Mouse (Mus musculus) embryonic fibroblast, embryonic 13.5 days (primary cell): ENCODE measurements around the gene D1Pas1. TPM values are rescaled to one million over a fixed set of nuclear protein-coding genes. Genes with fewer than 3 reads are reported as not detected.
A peak's percentile ranks its signal among the peaks of the same experiment; 100 is the strongest.

Source experiments
- H3K27ac ChIP-seq: 2 replicates; pipeline ENCODE4 v1.5.1; 2012; ENCODE audit warnings: low read length, control low read depth, inconsistent platforms; ENCODE audit not compliant: insufficient read depth
- H3K4me1 ChIP-seq: 2 replicates; pipeline ENCODE4 v1.6.1; 2011; ENCODE audit warnings: low read length; ENCODE audit not compliant: control insufficient read depth, insufficient read depth
- H3K4me3 ChIP-seq: 2 replicates; pipeline ENCODE4 v1.5.1; 2011; ENCODE audit warnings: mild to moderate bottlenecking, control low read depth, low read length; ENCODE audit not compliant: insufficient read depth
- CTCF ChIP-seq: IDR thresholded peaks from 2 replicates; pipeline ENCODE4 v1.5.1; 2011; ENCODE audit warnings: mild to moderate bottlenecking, control low read depth, low read length, moderate library complexity, borderline replicate concordance; ENCODE audit not compliant: insufficient read depth
- POLR2A ChIP-seq: IDR thresholded peaks from 2 replicates; pipeline ENCODE4 v1.6.1; 2011; ENCODE audit warnings: low read depth, mild to moderate bottlenecking, control low read depth, low read length, moderate library complexity
- polyA plus RNA-seq: library from polyadenylated mRNA; stranded (reverse); fragments of >200 nt; gene quantifications from 2 replicates; pipeline ENCODE4 v1.2.4, GENCODE M21; 2011; ENCODE audit warnings: low read depth; ENCODE audit not compliant: missing spikeins, insufficient read length

The D1Pas1 gene
- polyA plus RNA-seq: 0.16 TPM in 1 of 2 replicates, not detected in the other

DNA sequence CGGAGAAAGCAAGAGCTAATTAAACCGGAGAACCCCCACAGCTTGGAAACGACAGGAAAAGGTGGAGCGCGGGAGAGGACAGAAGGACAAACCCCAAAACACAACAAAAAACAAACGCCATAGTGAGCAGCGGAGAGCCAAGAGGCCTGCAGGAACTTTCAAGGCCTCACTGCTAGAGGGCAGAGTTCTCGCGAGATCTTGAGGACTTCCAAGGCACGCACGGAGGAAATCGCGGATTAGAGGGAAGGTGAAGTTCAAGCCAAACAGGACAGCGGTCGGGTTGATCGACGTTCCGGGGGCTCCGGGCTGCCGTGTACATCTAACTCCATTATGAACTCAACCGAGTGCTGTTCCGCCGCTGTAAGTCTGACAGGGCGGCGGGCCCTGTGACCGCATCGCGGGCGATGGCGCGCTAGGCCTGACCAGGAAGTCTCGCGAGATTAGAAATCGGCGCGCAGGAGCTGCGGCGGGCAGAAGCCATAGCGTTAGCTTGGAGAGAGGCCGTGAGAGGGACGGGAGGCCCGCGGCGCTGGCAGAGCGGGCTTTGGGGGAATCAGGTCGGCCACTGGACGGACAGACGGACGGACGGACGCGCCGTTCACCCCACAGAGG lies at the start of gene D1Pas1:
TSS of gene D1Pas1 (plus strand) at position 216 of the 612 bp plus-strand sequence.
- no peaks in the 10 kb centered on the region for H3K4me1 ChIP-seq
- no peak within 1 kb of the TSS for H3K27ac ChIP-seq
- TF ChIP-seq POLR2A: no peak
- no peak within 1 kb of the TSS for H3K4me3 ChIP-seq

DNA sequence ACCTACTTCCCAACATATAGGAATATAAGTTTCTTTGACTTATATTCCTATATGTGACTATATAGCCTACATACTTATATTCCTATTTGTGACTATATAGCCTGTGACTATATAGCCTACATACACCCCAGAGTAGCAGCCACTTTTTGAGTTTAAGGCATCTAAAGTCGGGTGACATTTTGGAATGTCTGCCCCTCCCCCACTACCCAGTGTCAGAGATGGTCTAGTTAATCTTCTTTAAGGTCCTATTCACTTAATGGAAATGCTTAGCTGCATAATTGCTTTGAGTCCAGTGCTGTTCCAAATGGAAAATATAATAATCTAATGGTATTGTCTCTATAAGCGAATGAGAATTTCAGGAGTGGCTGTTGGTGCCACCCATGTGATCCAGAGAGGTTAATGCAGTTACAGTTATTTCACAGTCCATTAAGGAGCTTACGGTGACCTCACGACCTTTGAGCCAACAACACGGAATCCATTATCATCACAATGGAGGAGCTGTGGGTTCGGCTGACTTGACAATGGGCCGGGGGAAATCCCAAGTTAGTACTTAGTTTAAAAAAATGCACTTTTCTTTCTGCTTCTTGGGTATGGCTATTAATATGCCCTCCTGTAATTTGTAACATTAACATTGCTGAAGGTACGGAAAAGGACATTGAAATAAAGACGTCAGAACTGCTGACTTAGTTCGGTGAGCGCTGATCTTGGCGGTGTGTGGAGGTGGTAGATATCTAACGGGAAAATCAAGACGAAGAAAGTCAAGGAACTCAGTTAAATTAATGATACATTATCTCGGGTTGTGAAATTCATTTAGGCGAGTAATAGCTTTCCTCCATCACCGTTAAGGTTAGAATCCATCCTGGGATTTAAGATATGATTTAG lies 44.5 kb upstream of the D1Pas1 start:
- TF ChIP-seq POLR2A: no peak
- TF ChIP-seq CTCF: no peak
- Histone ChIP-seq H3K27ac (no peak overlapping the region), H3K4me1 (peaks cover 11% of the 10 kb centered on the region), H3K4me3 (no peak overlapping the region)

DNA sequence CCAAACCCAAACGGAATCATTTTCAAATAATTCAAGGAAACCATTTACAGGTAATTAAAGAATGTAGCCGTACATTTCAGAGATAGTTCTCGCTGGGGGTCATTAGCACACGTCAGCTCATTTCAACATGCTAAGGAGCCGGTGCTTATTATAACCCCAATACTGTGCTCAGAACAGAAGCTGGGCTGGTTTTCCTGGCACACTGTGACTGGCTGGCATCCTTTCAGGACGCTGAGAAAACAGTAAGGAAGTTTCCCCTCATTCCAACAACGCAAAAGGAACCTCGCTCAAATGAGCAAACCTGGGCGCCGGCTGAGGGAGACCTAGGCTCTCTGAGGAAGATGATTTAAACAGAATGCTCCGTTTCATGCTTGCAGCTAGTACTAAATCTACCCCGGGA lies 43.2 kb upstream of the D1Pas1 start:
- no peak for TF ChIP-seq POLR2A
- TF ChIP-seq CTCF: no peak
- Histone ChIP-seq H3K4me3 (no peak overlapping the region), H3K27ac (no peak overlapping the region), H3K4me1 (peaks cover 11% of the 10 kb centered on the region)

DNA sequence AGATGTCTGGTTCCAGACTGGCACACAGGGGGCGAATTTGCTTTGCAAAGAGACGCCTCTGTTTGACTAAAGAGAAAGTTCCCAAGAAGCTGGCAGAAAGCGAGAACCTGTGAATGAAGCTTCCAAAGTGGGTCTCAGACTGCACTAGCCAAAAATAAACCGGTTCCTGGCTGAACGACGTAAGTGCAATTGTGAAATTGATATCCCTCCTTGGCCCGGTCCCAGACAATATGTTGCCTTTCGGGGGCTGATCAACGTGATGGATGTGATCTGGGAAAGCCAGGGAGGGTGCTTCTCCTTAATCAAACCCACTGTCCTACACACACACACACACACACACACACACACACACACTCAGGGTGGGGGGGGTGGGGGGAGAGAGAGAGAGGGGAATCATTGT lies 41.8 kb upstream of the D1Pas1 start:
- H3K4me3 ChIP-seq: no peak overlapping the region
- peaks cover 13% of the 10 kb centered on the region for H3K4me1 ChIP-seq
- TF ChIP-seq CTCF (no peak), POLR2A (no peak)
- peak overlapping the region; percentile 14 for H3K27ac ChIP-seq

DNA sequence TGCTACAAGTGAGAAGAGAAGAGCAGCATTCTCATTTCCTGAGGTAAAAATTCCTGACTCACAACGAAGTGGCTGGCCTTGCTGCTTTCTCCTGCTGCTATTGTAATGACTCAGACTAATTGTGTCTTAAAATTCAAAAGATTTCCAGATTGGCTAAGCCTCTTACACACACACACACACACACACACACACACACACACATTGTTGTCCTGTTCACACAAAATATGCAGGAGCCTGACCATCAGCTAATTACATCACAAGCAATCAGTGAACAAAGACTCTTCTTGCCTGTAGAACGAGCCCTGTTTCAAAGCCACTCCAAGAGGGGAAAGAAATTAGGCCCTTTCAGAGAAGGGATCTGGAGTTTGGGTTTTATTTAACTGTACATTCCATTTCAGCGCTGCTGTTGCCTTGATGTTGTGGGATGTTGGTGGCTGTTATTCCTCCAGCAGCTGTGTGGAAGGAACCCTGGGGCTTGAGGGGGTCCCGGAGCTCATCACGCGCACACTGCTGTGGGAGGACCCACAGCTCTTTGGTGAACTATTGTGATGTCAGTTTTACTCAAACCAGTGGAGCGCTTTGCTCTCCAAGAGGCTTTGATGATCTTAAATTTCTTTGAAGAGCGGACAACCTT lies 40.8 kb upstream of the D1Pas1 start:
- TF ChIP-seq POLR2A (no peak), CTCF (no peak)
- no peak overlapping the region for H3K4me3 ChIP-seq
- H3K27ac ChIP-seq: peak overlapping the region; percentile 70
- H3K4me1 ChIP-seq: peaks cover 13% of the 10 kb centered on the region

DNA sequence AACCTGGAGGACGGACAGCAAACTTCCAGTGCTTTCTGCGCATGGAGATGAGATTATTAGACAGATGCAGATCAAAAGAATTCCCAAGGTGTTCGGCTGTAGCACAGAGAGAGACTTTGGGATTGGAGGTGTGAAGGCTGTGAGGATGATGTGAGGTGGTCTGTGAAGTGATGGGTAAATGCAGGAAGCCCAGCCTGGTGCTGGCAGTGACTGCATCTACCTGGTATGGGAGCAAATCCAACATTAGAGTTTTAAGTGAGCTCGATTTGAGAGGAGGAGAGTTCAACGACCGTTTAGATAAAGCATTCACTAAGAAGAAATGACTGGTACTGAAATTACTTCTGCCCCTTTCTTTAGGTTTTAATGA lies 40.3 kb upstream of the D1Pas1 start:
- H3K27ac ChIP-seq: no peak overlapping the region
- TF ChIP-seq CTCF (no peak), POLR2A (no peak)
- peaks cover 13% of the 10 kb centered on the region for H3K4me1 ChIP-seq
- no peak overlapping the region for H3K4me3 ChIP-seq

DNA sequence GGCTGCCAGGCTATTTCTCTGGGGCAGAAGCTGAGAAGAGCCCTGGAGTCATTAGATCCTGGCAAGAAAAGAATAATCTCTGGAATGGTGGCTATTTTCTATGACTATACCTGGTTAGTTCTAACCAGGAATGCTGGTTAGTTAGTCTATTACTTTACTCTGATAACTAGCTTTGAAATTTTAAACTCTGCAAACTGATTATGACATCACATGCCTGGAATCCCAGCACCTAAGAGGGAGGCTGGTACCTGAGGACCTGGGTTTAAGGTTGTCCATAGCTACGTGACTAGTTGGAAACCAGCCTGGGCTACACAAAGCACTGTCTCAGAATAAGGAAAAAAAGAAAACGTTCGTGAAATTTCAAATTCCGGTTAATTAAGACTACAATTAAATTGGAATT lies 39.7 kb upstream of the D1Pas1 start:
- H3K4me3 ChIP-seq: no peak overlapping the region
- TF ChIP-seq POLR2A (no peak), CTCF (no peak)
- H3K4me1 ChIP-seq: peaks cover 13% of the 10 kb centered on the region
- H3K27ac ChIP-seq: no peak overlapping the region

DNA sequence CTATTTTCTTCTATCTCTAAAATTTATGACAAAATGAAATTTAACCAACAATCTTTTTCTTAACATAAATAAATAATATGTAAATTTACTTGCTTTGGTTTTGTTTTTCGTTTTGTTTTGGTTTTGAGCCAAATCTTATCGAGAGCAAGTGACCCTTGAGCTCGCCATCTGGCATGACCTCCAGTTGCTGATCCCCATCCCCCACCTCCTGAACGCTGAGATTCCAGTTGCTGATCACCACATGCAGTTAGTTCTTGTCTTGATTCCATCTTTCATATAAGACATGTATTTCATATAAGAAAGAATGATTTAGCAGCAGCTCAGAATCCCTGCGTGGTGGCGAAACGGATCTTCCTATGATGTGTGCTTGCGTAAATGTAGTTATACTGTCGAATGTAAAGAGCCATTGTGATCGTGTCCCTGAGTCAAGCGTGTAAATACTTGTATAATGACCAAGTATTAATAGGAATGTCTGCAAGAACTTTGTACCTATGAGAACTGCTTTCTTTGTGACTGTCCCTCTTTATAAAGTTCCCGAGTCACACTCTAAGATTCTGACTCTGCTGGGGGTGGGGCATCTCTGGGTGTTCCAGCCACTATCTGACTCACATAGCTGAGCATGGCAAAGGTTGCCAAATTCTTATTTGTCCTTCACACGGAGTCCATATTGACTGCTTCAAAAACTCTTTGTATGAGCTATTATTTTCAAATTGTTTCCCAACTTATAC lies 36.9 kb upstream of the D1Pas1 start:
- H3K4me3 ChIP-seq: no peak overlapping the region
- H3K27ac ChIP-seq: no peak overlapping the region
- peaks cover 12% of the 10 kb centered on the region for H3K4me1 ChIP-seq
- TF ChIP-seq POLR2A: no peak
- no peak for TF ChIP-seq CTCF

DNA sequence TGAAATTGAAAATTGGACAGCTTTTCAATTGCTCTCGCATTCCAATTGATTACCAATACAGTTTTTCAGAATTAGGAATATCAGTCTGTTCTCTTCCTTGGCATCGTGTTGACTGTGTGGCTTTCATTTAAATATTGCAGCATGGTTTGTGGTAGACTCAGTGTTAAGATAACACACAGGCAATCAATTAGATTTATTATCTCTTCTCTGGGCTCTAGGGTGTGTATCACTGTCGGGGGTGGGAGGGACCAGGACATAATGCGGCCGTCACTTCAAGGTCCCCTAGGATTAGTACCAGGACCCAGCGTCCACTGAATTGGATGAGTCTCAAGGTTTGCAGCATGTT lies 36.4 kb upstream of the D1Pas1 start:
- TF ChIP-seq POLR2A (no peak), CTCF (no peak)
- Histone ChIP-seq H3K4me3 (no peak overlapping the region), H3K27ac (no peak overlapping the region), H3K4me1 (peaks cover 10% of the 10 kb centered on the region)
